Mouse (Mus musculus): Measurements from ENCODE around the gene Mef2b. TPM values are rescaled to one million over a fixed set of nuclear protein-coding genes. Genes with fewer than 3 reads are reported as not detected.
A peak's percentile ranks its signal among the peaks of the same experiment; 100 is the strongest.
"Not testable (repeated sequence)": the region's sequence is repeated elsewhere in the genome, so short reads cannot be mapped to it uniquely, and the experiment has no call there.

Gene Mef2b
- polyA plus RNA-seq, 1 experiment from 2014 or later = not detected

DNA sequence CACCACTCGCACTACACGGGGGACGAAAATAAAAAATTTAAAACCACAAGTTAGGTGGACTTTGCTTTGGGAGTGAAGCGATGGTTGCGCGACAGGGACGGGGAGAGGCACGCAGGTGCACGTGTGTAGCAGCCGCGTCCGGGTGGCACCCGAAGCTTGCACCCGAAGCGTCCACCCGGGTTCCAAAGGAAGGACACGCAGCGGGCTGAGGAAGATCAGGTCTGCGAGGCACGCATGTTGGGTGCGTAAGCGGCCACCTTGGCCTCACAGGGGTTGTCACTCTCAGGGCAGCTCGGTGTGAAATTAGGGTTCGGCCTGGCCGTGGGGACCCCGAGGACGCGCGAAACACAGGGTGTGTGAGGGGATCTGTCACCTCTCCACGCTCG is 72.2 kb downstream of the Mef2b start:
- Histone ChIP-seq H3K4me2 (replicated peaks; ENCODE audit: low read depth, low read length) (peak overlapping the region; percentile 99), H3K9me3 (ENCODE audit: control insufficient read depth, low read depth, low read length) (no peaks in the 10 kb centered on the region), H3K4me1 (ENCODE audit: control insufficient read depth, insufficient read depth, low read length) (peaks cover 9% of the 10 kb centered on the region; the same call in 1 of the 2 replicates), H3K27me3 (ENCODE audit: control insufficient read depth, insufficient read depth, low read length) (no peaks in the 10 kb centered on the region), H3K36me3 (ENCODE audit: control insufficient read depth, insufficient read depth, low read length) (no peaks in the 10 kb centered on the region), H3K27ac (ENCODE audit: low read length) (no peak overlapping the region), H3K4me3 (ENCODE audit: low read depth, low read length) (peak overlapping the region; percentile 68), H3K9ac (replicated peaks; ENCODE audit: low read depth, low read length) (peak overlapping the region; percentile 63)
- ATAC-seq (ENCODE audit: insufficient number of reproducible peaks, insufficient read depth, low FRiP score, low read depth) = no peak
- WGBS = under 1% methylated on average over 31 of the region's 31 CpGs

DNA sequence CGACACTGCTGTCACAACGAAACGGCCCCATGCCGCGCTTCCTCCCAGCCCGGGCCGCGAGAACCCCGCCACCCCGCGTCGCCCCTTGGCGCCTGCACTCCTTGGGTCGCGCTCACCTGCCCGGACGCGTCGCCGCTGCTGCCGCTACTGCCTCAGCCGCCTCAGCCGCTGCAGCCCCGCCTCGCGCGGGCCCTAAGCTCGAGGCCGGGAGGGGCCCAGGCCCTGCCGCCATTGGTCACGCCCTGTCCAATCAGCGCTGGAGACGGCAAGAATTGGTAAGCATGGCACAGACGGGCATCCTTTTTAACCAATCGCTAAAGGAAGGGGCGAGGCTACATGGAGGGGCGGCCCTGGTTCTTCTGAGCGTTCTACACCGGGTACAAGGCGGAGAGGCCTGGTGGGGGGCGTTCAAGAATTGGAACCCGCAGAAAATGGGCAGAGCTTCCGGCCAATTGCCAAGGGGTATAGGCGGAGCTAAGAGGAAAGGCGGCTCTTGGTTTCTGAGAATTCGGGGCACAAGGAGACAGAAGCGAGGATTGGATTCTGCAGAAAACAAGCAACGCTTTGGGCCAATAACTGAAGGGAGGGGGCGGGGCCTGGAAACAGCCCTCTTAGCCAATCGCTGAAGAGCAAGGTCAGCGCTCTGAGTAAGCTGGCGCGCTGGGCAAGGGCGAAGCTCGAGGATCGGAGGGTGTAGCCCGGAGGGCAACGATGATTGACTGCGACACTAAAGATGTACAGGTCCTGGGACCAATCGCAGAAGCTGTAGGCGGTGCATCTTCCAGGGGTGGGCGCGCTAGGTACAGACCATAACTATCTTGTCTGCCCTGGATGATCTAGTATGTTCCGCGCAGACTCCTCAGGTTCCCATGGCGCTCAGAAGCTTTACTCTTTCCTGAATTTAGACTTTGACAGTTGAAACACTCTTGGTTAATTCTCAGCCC is 72.9 kb downstream of the Mef2b start, which contains the start of gene Slc25a42:
Gene Slc25a42, minus strand, starts transcription at position 194 of the 944 bp plus-strand sequence.
- peak within 1 kb of the TSS; percentile 99 for H3K4me2 ChIP-seq (replicated peaks; ENCODE audit: low read depth, low read length)
- no peaks in the 10 kb centered on the region for H3K27me3 ChIP-seq (ENCODE audit: control insufficient read depth, insufficient read depth, low read length)
- H3K4me3 ChIP-seq (ENCODE audit: low read depth, low read length) = peak within 1 kb of the TSS; percentile 68
- no peak within 1 kb of the TSS for H3K27ac ChIP-seq (ENCODE audit: low read length)
- no peaks in the 10 kb centered on the region for H3K9me3 ChIP-seq (ENCODE audit: control insufficient read depth, low read depth, low read length)
- H3K36me3 ChIP-seq (ENCODE audit: control insufficient read depth, insufficient read depth, low read length) = no peaks in the 10 kb centered on the region
- WGBS = under 1% methylated on average over 66 of the region's 66 CpGs
- peaks cover 9% of the 10 kb centered on the region; the same call in 1 of the 2 replicates for H3K4me1 ChIP-seq (ENCODE audit: control insufficient read depth, insufficient read depth, low read length)
- peak within 1 kb of the TSS; percentile 63 for H3K9ac ChIP-seq (replicated peaks; ENCODE audit: low read depth, low read length)
- ATAC-seq (ENCODE audit: insufficient number of reproducible peaks, insufficient read depth, low FRiP score, low read depth) = peak; percentile 98

DNA sequence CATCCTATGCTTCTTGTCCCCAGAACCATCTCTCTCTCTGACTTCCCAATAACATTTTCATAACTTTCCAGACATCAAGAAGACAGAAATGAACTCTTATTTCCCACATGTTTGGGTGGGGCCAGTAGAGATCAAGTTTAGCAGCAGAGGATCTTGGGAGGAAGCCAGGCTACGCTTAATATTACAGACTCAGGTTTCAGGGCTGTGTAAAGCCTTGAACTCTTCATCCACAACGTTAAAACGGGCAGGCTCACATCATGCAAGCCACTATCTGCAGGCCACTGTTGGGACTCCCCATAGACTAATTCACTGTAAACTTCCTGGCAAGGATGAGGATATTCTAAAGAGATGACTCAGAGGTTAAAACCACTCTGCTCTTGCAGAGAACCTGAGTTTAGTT is 74.9 kb downstream of the Mef2b start:
- no peak overlapping the region for H3K27ac ChIP-seq (ENCODE audit: low read length)
- no peaks in the 10 kb centered on the region for H3K36me3 ChIP-seq (ENCODE audit: control insufficient read depth, insufficient read depth, low read length)
- 78% methylated on average over 3 of the region's 3 CpGs for WGBS
- no peak overlapping the region for H3K4me2 ChIP-seq (replicated peaks; ENCODE audit: low read depth, low read length)
- no peak overlapping the region for H3K9ac ChIP-seq (replicated peaks; ENCODE audit: low read depth, low read length)
- no peaks in the 10 kb centered on the region for H3K9me3 ChIP-seq (ENCODE audit: control insufficient read depth, low read depth, low read length)
- no peaks in the 10 kb centered on the region for H3K27me3 ChIP-seq (ENCODE audit: control insufficient read depth, insufficient read depth, low read length)
- peaks cover 9% of the 10 kb centered on the region; the same call in 1 of the 2 replicates for H3K4me1 ChIP-seq (ENCODE audit: control insufficient read depth, insufficient read depth, low read length)
- no peak for ATAC-seq (ENCODE audit: insufficient number of reproducible peaks, insufficient read depth, low FRiP score, low read depth)
- no peak overlapping the region for H3K4me3 ChIP-seq (ENCODE audit: low read depth, low read length)

DNA sequence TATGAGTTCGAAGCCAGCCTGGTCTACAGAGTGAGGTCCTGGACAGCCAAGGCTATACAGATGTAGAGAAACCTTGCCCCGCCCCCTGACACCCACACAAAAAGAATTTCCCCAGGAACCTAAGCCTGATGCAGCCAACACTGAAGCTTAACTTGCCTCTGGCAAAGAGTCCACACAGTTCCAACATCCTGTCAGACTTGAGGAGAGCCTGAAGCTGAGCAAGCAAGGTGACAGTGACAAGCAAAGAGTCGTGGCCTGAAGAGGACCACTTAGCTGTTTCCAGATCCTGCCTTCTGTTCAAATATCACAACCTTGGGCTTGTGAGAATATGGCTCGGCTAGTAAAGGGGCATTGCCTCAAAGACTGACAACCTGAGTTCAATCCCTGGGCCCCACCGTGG is 75.6 kb downstream of the Mef2b start:
- H3K4me1 ChIP-seq (ENCODE audit: control insufficient read depth, insufficient read depth, low read length) = peaks cover 9% of the 10 kb centered on the region; the same call in 1 of the 2 replicates
- H3K4me3 ChIP-seq (ENCODE audit: low read depth, low read length) = no peak overlapping the region
- 65% methylated on average over 5 of the region's 5 CpGs for WGBS
- H3K27me3 ChIP-seq (ENCODE audit: control insufficient read depth, insufficient read depth, low read length) = no peaks in the 10 kb centered on the region
- ATAC-seq (ENCODE audit: insufficient number of reproducible peaks, insufficient read depth, low FRiP score, low read depth) = no peak
- no peak overlapping the region for H3K4me2 ChIP-seq (replicated peaks; ENCODE audit: low read depth, low read length)
- H3K9ac ChIP-seq (replicated peaks; ENCODE audit: low read depth, low read length) = no peak overlapping the region
- H3K36me3 ChIP-seq (ENCODE audit: control insufficient read depth, insufficient read depth, low read length) = no peaks in the 10 kb centered on the region
- H3K27ac ChIP-seq (ENCODE audit: low read length) = no peak overlapping the region
- H3K9me3 ChIP-seq (ENCODE audit: control insufficient read depth, low read depth, low read length) = no peaks in the 10 kb centered on the region

DNA sequence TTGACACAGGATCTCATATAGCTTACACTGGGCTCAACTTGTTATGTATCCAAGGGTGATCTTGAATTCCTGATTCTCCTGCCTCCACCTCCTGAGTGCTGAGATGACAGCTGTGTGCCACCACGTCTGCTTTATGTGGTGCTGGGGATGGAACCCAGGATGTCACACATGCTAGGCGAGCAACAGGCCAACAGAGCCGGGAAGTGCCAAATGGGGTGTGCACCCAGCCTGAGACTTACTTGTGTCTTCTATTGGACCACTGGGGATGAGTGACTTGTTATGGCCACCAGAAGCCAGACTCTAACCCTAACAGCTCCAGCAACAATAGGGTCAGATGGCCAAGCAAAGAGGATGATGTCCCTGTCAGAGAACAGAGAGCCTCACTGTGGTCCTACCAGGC is 76.7 kb downstream of the Mef2b start:
- H3K36me3 ChIP-seq (ENCODE audit: control insufficient read depth, insufficient read depth, low read length); H3K9ac ChIP-seq (replicated peaks; ENCODE audit: low read depth, low read length); H3K4me3 ChIP-seq (ENCODE audit: low read depth, low read length); H3K27ac ChIP-seq (ENCODE audit: low read length); H3K27me3 ChIP-seq (ENCODE audit: control insufficient read depth, insufficient read depth, low read length); H3K4me2 ChIP-seq (replicated peaks; ENCODE audit: low read depth, low read length); H3K9me3 ChIP-seq (ENCODE audit: control insufficient read depth, low read depth, low read length); ATAC-seq (ENCODE audit: insufficient number of reproducible peaks, insufficient read depth, low FRiP score, low read depth); H3K4me1 ChIP-seq (ENCODE audit: control insufficient read depth, insufficient read depth, low read length): not testable (repeated sequence)
- 69% methylated on average over 3 of the region's 3 CpGs for WGBS

DNA sequence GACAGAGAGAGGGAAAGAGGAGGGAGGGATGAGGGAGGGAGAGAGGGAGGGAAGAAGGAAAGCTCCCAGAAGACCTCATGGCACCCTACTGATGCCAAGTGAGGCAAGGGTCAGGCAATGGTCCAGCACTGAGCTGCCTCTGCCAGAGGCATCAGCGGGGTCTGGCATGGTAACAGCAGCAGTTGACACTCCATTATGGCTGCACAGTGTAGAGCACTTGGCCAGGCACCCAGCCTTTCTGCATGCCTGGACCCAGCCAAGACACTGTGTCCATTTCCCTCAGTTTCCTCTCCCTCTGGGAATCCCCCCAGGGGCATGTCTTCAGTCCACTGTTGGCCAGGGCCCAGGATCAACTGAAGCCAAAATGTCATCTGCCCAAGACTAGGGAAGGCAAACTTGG is 77.1 kb downstream of the Mef2b start:
- WGBS = 60% methylated on average over 1 of the region's 1 CpGs
- Histone ChIP-seq H3K27me3 (ENCODE audit: control insufficient read depth, insufficient read depth, low read length) (no peaks in the 10 kb centered on the region), H3K27ac (ENCODE audit: low read length) (no peak overlapping the region), H3K36me3 (ENCODE audit: control insufficient read depth, insufficient read depth, low read length) (no peaks in the 10 kb centered on the region), H3K4me3 (ENCODE audit: low read depth, low read length) (no peak overlapping the region), H3K4me2 (replicated peaks; ENCODE audit: low read depth, low read length) (no peak overlapping the region), H3K4me1 (ENCODE audit: control insufficient read depth, insufficient read depth, low read length) (no peaks in the 10 kb centered on the region), H3K9ac (replicated peaks; ENCODE audit: low read depth, low read length) (no peak overlapping the region), H3K9me3 (ENCODE audit: control insufficient read depth, low read depth, low read length) (no peaks in the 10 kb centered on the region)
- ATAC-seq (ENCODE audit: insufficient number of reproducible peaks, insufficient read depth, low FRiP score, low read depth) = no peak

Small RNAs within 50 kb of the gene (microRNA-seq; reads per million reads assigned to microRNA genes)
- gene Mir7066 = not detected

Other genes with a start within 250 kb of the Mef2b start
- 3.4 and 3.9 TPM in 2 replicates for gene Tssk6, start 237.5 kb upstream of the Mef2b start, polyA plus RNA-seq (2014; fragmentation: Nextera tagmentation; extraction: Ambion mirVana)
- gene Ndufa13, start 237.2 kb upstream of the Mef2b start, polyA plus RNA-seq (2014; fragmentation: Nextera tagmentation; extraction: Ambion mirVana) = 190 and 202 TPM in 2 replicates
- 3.7 and 4.9 TPM in 2 replicates for gene Yjefn3, start 237.0 kb upstream of the Mef2b start, polyA plus RNA-seq (2014; fragmentation: Nextera tagmentation; extraction: Ambion mirVana)
- 46.5 and 49.6 TPM in 2 replicates for gene Gatad2a, start 143.3 kb upstream of the Mef2b start, polyA plus RNA-seq (2014; fragmentation: Nextera tagmentation; extraction: Ambion mirVana)
- gene Mau2, start 97.0 kb upstream of the Mef2b start, polyA plus RNA-seq (2014; fragmentation: Nextera tagmentation; extraction: Ambion mirVana) = 53.4 and 58.5 TPM in 2 replicates
- gene Sugp1, start 96.9 kb upstream of the Mef2b start, polyA plus RNA-seq (2014; fragmentation: Nextera tagmentation; extraction: Ambion mirVana) = 35.3 and 40.1 TPM in 2 replicates
- gene Tm6sf2, start 66.8 kb upstream of the Mef2b start, polyA plus RNA-seq (2014; fragmentation: Nextera tagmentation; extraction: Ambion mirVana) = 0.70 and 2.0 TPM in 2 replicates
- not detected in 2 replicates for gene Hapln4, start 56.3 kb upstream of the Mef2b start, polyA plus RNA-seq (2014; fragmentation: Nextera tagmentation; extraction: Ambion mirVana)
- gene Ncan, start 18.8 kb upstream of the Mef2b start, polyA plus RNA-seq (2014; fragmentation: Nextera tagmentation; extraction: Ambion mirVana) = 1.9 and 2.1 TPM in 2 replicates
- 28.5 and 29.1 TPM in 2 replicates for gene Nr2c2ap, start 8.4 kb upstream of the Mef2b start, polyA plus RNA-seq (2014; fragmentation: Nextera tagmentation; extraction: Ambion mirVana)
- 12.1 and 20.0 TPM in 2 replicates for gene Rfxank, start 557 bp upstream of the Mef2b start, polyA plus RNA-seq (2014; fragmentation: Nextera tagmentation; extraction: Ambion mirVana)
- 45.9 and 57.4 TPM in 2 replicates for gene Borcs8, start 212 bp upstream of the Mef2b start, polyA plus RNA-seq (2014; fragmentation: Nextera tagmentation; extraction: Ambion mirVana)
- gene Tmem161a, start 32.6 kb downstream of the Mef2b start, polyA plus RNA-seq (2014; fragmentation: Nextera tagmentation; extraction: Ambion mirVana) = 45.3 and 49.4 TPM in 2 replicates
- 3.9 and 4.2 TPM in 2 replicates for gene Slc25a42, start 72.6 kb downstream of the Mef2b start, polyA plus RNA-seq (2014; fragmentation: Nextera tagmentation; extraction: Ambion mirVana)
- 30.7 and 34.6 TPM in 2 replicates for gene Sugp2, start 94.5 kb downstream of the Mef2b start, polyA plus RNA-seq (2014; fragmentation: Nextera tagmentation; extraction: Ambion mirVana)
- 23.2 and 27.0 TPM in 2 replicates for gene Armc6, start 94.8 kb downstream of the Mef2b start, polyA plus RNA-seq (2014; fragmentation: Nextera tagmentation; extraction: Ambion mirVana)
- gene Homer3, start 143.1 kb downstream of the Mef2b start, polyA plus RNA-seq (2014; fragmentation: Nextera tagmentation; extraction: Ambion mirVana) = 30.8 and 33.7 TPM in 2 replicates
- gene Ddx49, start 162.8 kb downstream of the Mef2b start, polyA plus RNA-seq (2014; fragmentation: Nextera tagmentation; extraction: Ambion mirVana) = 44.3 and 45.0 TPM in 2 replicates
- gene Cope, start 162.8 kb downstream of the Mef2b start, polyA plus RNA-seq (2014; fragmentation: Nextera tagmentation; extraction: Ambion mirVana) = 320 and 341 TPM in 2 replicates
- 5.4 and 5.7 TPM in 2 replicates for gene Cers1, start 176.1 kb downstream of the Mef2b start, polyA plus RNA-seq (2014; fragmentation: Nextera tagmentation; extraction: Ambion mirVana)
- gene Gdf1, start 190.1 kb downstream of the Mef2b start, polyA plus RNA-seq (2014; fragmentation: Nextera tagmentation; extraction: Ambion mirVana) = 0.35 and 1.6 TPM in 2 replicates
- 17.0 and 17.1 TPM in 2 replicates for gene Upf1, start 213.6 kb downstream of the Mef2b start, polyA plus RNA-seq (2014; fragmentation: Nextera tagmentation; extraction: Ambion mirVana)
- gene Comp, start 233.8 kb downstream of the Mef2b start, polyA plus RNA-seq (2014; fragmentation: Nextera tagmentation; extraction: Ambion mirVana) = 0.38 TPM in 1 of 2 replicates, not detected in the other

Data from stomach, embryonic 14.5 days (tissue).